Mouse (Mus musculus) adrenal gland, postnatal 36 days (tissue): Measurements from ENCODE around the gene Dab2ip. TPM values are rescaled to one million over a fixed set of nuclear protein-coding genes. Genes with fewer than 3 reads are reported as not detected.

Experiments used
- DNase-seq, 2 experiments: peaks; one replicate each; pipeline ENCODE4 v3.0.0; 2021; ENCODE audit warnings: mixed read lengths in 1 of 2
- total RNA-seq, 2 experiments: library from RNA; stranded (reverse); gene quantifications; 2 replicates each; pipeline ENCODE4 v1.2.3; 2021

Dab2ip gene
- total RNA-seq, 2 experiments from 2014 or later: 65.0 to 103 TPM

DNA sequence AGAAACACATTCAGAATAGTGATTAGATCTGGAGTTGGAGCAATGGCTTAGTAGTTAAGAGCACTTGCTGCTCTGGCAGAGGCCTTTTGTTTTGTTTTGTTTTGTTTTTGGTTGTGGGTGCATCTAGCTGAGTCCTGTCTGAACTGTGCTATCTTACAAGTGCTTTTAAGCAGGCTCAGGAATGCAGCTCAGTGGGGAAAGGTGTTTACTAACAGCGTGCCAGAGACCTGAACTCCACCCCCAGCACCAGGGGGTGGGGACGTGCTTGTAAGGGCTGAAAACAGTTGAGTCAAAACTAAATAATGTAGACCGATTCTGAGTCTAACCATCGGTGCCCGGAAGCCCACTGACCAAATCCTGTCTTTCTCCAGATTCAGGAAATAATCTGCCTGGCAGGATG lies 37.7 kb downstream of the Dab2ip start:
- DNase-seq: no peak

DNA sequence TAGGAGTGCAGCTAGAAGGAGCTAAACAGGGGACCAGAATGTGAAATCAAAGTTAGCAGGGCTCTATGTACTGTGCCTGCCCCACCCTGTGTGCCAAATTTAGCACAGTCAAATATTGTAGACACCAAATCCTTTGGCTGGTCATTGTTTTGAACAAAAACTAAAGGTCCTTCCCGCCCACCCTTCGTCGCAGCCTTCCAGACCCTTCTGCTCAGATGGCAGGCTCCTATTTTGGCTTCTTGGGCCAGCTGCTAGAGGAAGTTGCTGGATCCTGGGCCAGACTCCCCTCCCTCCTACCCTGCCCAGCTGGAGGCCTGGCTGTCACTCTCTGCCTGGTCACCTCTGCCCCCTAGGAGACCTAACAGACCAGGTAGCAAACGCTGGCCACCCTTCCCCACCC lies 38.7 kb downstream of the Dab2ip start:
- DNase-seq: no peak

DNA sequence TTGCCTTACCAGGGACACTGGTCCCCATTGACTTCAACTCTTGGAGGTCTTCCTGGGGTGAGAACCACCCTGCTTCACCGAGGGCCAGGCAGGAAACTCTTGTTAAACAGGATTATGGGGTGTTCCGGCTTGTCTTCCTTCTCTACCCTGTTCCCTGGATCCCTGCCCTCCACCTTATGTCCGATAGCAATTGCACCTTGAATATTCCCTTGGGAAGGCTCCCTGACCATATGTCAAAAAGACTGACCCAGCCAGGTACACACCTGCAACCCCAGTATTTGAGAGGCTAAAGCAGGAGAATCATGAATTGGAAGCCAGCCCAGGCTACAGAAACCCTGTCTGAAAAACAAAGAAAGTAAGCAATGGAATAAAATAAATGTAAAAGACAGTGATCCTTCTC lies 40.8 kb downstream of the Dab2ip start:
- DNase-seq: no peak

DNA sequence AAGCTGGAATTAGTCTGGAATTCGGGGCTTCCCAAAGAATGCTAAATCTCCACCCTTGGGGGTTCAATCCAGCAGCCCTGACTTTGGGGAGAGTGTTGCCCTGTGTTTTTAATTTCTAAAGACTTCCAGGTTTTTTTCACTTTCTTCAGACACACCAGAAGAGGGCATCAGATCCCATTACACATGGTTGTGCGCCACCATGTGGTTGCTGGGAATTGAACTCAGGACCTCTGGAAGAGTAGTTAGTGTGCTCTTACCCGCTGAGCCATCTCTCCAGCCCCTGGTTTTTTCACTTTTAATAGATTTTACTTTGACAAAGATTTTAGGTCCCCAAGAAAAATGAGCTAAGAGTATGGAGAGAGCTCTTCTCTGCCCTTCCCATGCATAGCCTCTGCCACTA lies 43.6 kb downstream of the Dab2ip start:
- no peak for DNase-seq

DNA sequence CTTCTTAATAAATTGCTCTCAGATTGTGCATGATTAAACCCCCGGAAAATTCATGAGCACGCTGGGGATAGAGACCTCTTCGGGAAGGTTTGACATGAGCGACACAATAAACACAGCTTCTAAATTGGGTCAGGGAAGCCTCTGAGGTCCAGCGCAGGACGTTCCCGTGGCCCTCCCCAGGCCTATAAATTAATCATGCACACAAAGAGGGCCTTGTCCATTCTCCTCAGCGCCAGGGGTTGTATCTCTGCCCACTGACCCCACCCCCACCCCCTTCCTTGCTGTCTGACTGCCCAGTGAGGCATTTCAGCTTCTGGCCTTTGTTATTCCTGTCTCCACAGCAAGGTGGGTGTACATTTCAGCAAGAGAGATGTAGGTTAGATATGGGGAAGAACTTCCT lies 49.4 kb downstream of the Dab2ip start:
- DNase-seq: no peak

DNA sequence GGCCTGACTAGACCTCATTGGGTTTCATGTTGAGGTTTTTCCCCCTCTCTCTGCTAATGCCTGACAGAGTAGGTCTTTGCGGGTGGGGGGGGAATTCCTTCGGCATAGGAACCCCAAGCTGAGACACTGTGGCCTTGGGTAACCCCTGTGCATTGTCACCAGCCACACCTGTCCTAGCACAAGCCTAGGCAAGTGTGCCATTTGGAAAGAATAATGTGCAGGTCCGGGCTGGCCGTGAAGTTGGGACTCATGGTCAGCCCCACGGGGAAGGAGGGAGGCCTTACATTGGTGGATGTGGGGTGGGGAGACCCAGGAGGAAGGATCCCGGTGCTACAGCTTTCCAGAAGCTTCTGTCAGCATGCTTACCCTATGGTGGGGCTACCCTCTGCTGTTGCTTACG lies 50.8 kb downstream of the Dab2ip start:
- DNase-seq: no peak

DNA sequence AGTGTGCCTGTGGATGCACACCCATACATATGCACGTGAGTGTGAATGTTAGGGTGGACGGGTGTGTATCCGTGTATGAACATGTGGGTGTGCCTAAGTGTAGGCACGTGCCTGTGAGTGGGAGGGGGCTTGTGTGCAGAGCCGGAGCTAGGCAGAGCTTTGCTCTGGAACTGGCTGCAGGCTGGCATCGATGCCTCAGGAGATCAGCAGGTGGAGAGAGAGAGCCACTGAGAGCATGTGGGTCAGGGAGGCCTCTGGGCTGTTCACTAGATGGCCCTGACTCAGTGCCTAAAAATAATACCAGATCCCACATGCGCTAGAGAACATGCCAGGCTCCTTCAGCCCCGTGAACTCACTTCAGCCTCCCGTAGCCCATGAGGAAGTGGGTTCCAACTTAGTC lies 51.3 kb downstream of the Dab2ip start:
- peak in 1 of 2 experiments; percentile 34 for DNase-seq

DNA sequence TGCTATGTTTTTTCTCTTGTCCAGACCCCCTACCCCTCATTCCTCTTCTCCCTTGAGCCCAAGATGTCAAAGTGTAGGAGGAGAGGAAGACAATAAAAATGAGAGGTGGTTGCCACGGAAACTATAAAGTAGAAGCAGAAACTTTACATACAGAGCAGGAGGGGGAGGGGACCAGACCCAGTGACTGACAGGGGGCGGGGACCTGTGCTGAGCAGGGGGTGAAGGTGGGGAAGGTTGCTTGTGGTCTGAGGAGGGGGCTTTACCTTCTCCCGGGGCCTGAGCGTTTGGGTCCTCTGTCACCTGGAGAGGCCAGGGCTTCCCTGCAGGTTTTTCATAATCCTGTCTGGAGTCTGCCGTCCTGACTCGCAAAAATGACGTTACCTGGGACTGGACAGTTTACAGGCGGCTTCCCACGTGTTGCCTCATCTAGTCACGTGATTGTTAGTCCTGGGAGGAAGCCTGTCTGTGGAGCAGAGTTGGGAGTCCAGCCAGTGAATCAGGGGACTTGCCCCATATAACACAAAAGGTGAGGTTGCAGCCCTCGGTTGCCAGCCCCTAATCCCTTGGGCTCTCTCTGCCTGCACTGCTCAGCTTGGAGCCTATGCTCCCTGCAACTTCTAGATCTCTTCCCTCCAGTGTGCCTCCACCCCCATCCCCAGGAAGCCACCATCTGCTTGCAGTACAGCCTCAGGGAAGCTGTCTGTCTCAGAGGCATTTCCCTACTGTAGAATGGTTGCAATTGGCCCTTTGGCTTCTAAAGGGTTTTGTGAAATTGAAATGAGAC lies 52.3 kb downstream of the Dab2ip start:
- DNase-seq: no peak

DNA sequence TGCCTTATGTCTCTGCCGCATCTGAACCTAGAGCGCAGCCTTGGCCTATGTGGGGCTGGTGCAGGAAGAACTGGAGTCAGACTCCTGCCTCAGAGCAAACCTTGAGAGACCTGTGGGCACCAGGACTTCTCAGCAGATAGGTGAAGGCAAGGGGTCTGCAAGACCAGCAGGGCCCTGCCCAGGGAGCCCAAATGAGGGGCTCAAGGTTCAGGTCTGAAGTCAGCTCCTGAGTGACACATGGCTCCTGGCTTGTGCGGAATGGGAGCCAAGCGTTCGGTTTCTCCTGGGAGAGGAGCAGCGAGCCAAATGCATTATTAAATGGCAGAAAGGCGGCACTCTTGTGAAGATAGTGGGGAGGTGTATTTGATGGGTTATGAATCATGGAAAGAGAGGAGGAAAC lies 52.9 kb downstream of the Dab2ip start:
- no peak for DNase-seq

DNA sequence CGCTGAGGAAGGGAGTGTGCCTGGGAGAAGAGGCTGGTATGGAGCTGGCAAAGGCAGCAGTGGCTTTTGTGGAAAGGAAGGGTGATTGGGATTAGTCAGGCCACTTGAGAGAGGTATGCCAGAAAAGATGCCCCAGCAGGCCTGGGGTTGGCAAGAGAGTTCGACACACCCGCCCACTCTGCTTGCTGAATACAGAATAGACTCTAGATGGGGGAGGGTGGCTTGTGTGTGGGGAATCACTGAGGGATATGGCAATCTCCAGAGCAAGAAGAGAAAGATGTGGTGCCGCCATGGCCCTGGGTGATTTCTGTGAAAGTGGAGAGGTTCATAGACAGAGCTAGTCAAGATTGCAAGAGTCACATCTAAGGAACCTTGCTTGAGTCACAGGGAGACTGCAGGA lies 53.6 kb downstream of the Dab2ip start:
- DNase-seq: no peak

DNA sequence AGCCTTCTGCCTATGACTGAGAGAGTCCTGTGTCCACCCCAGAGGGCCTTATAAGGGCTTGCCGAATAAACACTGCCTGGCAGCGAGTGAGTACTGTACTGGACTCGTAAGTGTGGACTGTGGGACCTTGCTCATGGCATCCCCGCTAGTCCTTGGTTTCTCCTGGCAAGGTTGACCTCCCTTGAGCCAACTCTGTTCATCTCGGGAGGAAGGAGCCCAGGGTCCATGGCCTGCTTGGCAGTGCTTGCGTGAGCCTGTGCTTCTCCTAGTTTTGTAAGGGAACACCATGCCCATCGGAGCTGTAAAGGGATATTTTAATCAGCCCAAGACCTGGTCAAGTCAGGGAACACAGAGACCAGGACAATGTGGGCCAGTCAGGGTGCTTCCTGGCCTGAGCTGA lies 54.2 kb downstream of the Dab2ip start:
- no peak for DNase-seq

DNA sequence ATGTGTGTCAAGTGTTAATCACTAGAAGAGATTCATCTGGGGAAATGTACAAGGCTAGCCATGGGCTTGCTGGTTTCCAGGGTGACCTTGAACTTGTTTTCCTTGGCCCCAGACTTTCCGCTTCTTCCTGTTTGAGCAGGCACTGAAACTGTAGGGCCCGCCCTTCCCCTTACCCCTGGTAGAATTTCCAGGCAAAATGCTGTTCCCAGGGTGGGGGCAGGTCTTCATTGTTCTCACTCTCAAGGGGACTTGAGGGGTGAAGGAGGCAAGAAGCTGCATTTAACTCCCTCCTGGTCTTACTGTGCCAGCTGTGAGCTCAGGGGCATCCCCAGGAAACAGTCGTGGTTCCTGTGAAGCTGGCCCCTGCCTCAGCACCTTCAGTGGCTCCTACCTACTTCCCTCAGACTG lies 55.9 kb downstream of the Dab2ip start:
- peak; percentile 52 to 56 for DNase-seq

DNA sequence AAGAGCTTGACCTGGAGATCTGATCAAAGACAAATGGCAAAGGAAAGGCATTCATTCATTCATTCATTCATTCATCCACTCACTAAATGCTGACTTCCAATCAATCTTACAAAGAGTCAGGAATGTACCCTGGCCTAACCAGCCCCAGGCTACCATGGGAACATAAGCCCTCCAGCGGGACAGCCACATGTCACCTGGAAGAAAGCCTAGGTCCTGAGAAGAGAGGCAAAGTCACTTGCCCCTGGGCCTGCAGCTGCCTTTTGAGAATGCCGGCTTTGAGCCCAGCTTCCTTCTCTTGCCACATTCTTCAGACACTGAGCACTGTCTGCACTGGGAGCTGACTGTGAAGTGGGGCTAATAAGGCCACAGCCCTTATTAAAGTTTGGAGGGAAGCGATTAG lies 56.3 kb downstream of the Dab2ip start:
- DNase-seq: no peak

DNA sequence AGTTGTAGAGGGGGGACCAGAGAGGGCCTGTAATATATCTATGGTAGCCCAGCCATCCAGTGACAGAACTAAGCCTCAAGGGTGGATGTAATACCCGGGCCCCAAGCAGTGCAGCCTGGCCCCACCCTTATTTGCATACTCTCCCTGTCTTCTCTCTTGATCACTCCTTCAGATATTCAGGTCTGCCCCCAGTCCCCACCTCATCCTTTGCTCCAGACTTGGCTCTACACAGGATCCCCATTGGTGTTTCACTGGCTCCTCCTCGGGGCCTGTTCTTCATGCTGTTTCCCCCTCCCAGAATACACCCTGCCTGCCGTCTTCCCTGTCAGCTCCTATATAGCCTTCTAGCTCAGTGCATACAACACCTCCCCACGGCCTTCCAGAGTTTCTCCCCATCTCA lies 57.3 kb downstream of the Dab2ip start:
- DNase-seq: no peak

DNA sequence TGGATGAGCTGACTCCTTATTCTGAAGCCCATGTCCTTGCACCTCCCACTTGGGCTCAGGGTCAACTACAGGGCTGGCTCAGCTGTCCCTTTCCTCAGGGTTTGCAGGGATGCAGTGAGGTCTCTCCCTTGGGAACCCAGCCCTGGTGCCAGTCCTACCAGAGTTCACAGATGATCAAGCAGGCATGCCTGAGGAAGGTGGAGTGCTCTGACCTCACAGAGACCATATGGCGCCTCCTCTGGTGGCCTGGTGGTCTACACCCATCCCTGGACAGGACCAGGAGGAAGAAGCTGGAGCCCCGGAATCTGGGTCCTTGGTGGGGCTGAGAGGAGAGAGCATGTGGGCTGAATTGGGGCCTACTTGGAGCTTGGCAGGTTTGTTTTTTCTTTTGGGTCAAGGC lies 57.9 kb downstream of the Dab2ip start:
- no peak for DNase-seq

DNA sequence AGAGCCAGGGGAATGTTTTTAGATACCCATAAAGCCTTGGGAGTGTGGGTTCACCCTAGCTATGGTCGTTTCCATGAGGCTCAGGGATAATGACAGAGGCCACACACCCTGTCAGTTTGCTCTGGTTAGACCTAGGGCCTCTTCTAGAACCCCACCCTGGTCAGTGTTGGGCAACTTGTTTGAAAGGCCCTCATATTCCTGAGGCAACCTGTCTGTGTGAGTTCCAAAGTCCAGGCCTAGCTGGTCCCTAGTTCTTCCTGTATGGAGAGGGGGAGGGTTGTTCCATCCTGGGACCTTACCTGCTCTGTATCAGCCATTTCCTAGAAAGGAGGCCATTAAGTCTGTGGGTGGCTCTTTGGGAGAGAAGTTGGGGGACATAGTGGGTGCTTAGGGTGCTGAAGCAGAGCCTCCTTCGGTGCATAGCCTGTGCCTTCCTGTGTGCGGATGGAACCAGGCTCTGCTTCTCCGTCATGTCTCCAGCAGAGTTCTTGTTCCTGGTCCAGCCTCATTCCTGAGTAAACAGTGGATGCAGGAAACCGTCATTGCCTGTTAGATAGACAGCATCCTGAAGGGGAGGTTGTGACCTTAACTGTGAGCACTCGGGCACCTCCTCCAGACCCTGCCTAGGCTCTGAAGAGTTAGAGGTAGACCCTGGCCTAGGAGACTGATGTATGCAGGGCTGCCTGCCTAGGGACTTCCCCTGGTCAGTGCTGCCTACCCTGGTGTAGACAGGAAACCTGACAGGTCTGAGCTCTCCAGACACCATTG lies 59.0 kb downstream of the Dab2ip start:
- no peak for DNase-seq

DNA sequence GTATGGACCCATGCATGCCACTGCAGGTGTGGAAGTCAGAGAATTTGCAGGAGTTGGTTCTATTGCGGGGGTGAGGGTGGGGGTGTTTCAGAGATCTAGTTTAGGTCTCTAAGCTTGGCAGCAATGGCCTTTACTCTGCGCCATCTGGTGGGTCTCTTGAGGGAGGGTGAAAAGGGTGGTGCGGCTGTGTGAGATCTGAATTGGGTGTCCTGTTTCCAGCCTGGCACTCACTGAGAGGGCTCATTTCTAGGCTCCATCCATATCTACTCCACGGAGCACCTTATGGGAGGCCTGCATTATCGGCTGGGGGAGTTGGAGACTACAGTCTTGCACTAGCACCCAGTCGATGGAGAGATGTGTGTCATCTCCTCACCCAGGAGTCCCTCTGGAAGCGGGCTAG lies 60.9 kb downstream of the Dab2ip start:
- DNase-seq: no peak

DNA sequence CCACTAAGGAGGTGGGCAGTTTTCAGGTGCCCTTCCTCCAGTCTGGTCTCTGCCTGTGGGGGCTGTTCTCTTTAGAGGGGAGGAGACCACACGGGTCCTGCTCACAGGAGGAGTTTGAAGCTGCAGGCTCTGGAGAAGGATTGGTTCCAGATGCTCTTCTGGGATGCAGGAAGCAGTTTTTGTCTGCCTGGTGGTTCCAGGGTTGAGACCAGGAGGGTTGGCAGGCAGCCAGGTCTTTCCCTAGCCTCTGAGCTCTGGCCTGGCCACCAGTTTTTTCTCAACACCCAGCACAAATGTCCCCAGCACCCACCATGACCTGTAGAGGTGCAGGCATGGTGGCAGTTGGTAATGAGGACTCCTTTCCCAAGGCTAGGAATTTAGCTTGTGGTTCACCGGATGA lies 61.5 kb downstream of the Dab2ip start:
- DNase-seq: peak in 1 of 2 experiments; percentile 53

DNA sequence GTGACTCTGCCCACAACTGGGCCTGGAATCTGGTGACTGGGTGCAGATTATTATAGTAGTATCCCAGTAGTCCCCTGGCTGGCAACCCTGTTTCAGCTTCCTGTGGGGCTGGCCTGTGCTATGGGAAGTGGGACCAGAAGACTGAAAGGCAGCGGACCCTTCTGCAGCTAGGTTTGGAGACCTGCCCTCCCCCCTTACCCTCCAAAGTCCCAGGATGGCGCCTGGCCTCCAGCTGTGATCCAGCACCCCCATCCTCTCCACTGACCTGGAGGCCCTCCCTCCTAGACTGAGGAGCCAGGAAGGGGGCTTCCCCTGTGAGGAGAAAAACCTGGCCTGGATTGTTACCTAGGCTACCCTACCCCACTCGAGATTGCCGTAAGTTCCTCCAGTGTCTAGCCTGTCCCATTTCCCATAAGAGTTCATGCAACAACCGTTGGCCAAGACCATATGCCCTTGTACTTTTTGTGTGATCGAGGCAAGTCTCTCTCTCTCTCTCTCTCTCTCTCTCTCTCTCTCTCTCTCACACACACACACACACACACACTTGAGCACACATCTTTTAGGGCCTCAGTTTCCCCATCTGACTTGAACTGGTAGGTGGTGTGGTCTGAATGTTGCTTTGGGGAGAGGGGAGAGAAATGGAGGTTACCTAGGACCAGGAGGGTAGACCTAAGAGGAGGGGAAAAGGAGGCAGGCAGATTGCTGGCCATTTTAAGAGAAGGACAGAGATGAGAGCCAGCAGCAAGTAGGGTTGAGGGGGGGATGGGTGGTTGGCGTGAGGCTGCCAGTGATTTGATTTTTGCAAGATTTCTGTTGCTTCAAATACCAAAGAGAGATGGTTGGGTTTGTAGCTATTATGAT lies 62.5 kb downstream of the Dab2ip start:
- no peak for DNase-seq

DNA sequence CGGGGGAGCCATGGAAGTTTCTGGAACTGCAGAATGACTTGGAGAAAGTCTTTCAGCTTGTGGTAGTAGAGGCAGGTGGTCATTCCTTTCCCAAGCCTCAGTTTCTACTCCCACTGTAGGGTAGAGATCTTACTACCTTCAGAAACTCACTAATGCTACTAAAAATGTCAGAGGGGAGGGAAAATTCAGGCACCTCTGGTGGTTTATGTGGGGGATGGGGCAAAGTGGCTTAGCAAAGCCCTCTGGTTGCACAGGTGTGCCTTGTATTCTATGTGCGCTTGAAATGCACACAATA lies 63.1 kb downstream of the Dab2ip start:
- DNase-seq: no peak

DNA sequence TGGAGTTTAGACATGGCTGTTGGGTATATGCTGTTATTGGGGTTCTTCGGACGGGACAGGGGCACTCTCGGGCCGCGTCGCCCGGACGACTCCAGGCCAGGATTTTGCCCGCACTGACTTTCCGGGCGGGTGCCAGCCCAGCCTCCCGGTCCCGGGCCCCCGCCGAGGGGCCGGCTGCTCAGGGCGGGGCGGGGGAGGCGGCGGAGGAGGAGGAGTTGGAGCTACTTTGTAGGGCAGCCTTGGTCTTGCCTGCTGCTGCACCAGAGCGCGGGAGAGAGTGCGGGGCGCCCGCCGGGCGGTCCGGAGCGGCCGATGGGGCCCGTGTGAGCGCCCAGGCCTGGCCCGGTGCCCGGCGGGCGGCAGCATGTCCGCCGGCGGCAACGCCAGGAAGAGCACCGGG lies 63.7 kb downstream of the Dab2ip start:
- DNase-seq: peak; percentile 79 to 84

DNA sequence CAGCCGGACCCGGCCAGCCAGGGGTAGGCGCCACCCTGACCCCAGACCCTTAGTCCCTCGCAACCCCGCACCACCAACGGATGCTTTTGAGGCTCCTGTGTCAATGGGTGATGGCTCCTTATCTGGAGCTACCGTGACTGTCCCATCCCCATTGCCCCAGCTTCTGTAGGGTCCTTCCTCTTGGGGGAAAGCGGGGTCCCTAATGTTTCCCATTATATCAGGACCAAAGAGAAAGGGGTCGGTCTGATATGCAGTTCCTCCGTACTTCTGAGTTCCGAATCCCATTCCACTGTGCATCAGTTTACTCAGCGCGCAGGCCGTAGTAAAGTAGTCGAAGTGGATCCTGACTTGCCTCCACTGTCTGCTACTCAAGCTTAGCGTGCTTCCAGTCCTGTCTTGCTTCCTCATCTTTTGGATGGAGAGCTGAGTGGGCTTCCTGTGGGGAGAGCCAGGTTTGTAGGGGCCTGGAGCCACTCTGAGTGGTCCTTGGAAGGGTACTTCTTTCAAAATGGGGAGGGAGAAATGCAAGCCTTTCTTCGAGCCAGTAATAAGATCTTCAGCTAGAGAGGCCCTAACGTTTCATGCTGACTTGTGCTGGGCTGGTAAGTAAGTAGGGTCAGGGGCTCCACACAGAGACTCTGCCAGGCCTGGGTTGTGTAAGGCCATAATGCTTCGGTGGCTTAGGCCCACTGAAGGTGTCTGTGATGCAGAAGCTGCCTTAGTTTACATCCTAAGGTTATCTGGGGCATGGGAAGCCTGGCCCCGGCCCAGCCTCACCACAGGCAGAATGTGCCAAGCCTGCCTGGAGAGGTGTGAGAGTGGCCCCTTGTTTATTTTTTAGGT lies 64.4 kb downstream of the Dab2ip start:
- DNase-seq: no peak
